Mouse (Mus musculus) E14TG2a.4 (cell line): ENCODE data around the gene Pp2d1.

Experiments used
- CTCF ChIP-seq: conservative IDR thresholded peaks from 2 replicates; pipeline ENCODE4 v1.5.1; 2014; ENCODE audit warnings: low read length
- NANOG ChIP-seq: IDR thresholded peaks from 2 replicates; pipeline ENCODE4 v1.6.1; 2014; ENCODE audit warnings: borderline replicate concordance, low read length, mixed read lengths
- POU5F1 ChIP-seq: IDR thresholded peaks from 2 replicates; pipeline ENCODE4 v1.6.1; 2014; ENCODE audit warnings: low read length, borderline replicate concordance

DNA sequence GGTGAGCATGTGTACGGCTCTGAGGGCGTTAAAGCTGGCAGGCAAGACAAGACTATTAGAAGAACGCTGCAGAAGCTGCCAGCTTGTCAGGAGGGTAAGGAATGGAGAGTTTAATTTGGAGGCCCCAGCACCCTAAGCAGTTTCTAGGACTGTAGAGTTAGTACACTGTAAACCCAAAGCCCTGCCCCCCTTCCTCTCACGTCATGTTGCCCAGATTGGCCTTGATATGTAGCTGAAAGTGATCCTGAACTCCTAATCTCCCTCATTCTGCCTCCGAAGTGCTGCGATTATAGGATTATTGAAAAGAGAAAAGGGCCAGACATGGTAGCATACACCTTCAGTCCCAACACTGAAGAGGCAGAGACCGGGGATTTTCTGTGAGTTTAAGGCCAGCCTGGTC lies 43.6 kb upstream of the Pp2d1 start:
- no peak for TF ChIP-seq CTCF
- no peak for TF ChIP-seq POU5F1
- no peak for TF ChIP-seq NANOG
